Mouse (Mus musculus): ENCODE measurements around the gene Unc5a. TPM values are rescaled to one million over a fixed set of nuclear protein-coding genes. Genes with fewer than 3 reads are reported as not detected.

The Unc5a gene
- 12.3 and 16.2 TPM in 2 replicates for polyA plus RNA-seq (2015; fragmentation: Nextera tagmentation; extraction: Ambion mirVana)

DNA sequence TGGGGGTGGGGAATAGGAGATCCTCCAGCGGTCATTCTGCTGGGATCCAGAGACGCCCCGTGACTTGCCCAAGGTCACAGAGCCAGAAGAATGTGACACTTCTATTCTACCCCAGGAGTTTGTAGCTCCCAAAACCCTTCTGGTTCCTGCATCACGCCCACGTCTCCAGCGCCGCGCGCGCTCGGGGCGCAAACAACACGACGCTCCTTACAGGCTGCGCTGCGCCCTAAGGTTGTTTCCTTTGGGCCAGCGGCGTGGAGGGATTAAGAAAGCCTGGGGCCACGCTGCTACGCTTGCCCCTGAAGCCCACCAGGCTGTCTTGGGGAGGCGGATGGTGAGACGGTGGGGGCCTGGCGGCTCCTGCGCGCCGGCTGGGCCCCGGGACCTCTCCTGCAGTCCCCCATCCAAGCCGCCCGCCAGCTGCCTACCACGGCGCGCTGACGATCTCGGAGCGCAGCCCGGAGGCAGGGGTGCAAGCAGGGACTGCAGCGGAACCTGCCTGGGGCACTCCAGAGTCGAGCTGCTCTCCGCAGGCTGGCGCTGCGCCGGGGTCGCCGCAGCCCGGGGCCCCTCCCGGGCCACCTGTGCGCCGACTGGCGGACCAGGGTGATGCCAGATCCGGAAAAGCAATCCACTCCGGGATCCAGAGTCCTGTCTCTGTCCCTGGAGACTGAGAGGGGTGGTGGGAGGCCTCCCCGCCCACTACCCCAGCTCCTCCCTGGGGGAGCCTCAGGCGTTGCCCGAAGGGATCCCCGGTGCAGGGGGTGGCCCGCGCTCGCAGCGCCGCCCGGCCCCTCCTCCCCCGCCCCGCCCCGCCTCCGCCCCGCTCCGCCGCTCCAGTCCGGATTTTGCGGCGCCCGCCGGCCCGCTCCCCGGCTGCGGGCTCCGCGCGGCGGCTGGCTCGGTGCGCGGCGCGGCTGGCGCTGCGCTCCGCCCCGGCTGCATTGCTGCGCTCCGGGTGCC, at the start of gene Unc5a:
Gene Unc5a, plus strand, starts transcription at position 881 of the 963 bp plus-strand sequence.
- Histone ChIP-seq H3K27ac (ENCODE audit: low read depth, low read length) (peak within 1 kb of the TSS; percentile 87), H3K9me3 (ENCODE audit: control insufficient read depth, low read length) (no peaks in the 10 kb centered on the region), H3K4me3 (ENCODE audit: low read length) (peak within 1 kb of the TSS; percentile 75), H3K4me2 (ENCODE audit: low read length) (peak within 1 kb of the TSS; percentile 94), H3K27me3 (replicated peaks; ENCODE audit: control insufficient read depth, insufficient read depth, low read length) (peaks cover 2% of the 10 kb centered on the region), H3K4me1 (ENCODE audit: control insufficient read depth, insufficient read depth, low read depth, low read length) (peaks cover 42% of the 10 kb centered on the region), H3K9ac (ENCODE audit: low read depth, low read length) (peak within 1 kb of the TSS; percentile 88), H3K36me3 (ENCODE audit: control insufficient read depth, insufficient read depth, low read length) (no peaks in the 10 kb centered on the region)
- ATAC-seq = peak; percentile 76
- under 1% methylated on average over 63 of the region's 91 CpGs for WGBS

DNA sequence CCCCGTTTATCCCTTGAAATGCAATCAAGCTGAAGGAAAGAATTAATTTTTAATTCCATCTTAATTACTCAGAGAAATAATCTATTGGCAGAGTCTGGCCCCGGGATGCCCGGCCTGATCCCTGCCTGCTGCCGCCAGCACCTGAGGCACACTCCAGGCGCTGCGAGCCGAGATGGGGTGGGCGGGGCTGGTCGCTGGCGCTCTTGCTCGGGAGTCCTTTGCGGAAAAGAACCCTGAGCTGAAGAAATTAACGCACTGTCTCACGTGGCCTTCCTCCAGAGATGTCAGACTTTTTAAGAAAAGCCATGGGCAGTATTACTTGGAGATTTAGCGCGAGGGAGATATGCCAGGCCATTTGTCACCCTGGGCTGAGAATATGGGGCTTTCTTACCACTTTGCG, 37.2 kb upstream of the Unc5a start:
- Histone ChIP-seq H3K9ac (ENCODE audit: low read depth, low read length) (peak overlapping the region; percentile 46; the same call in 1 of the 2 replicates), H3K27ac (ENCODE audit: low read depth, low read length) (no peak overlapping the region), H3K4me3 (ENCODE audit: low read length) (peak overlapping the region; percentile 18), H3K27me3 (replicated peaks; ENCODE audit: control insufficient read depth, insufficient read depth, low read length) (0 out of 2 replicates have a peak, but pooled peaks cover 2% of the 10 kb centered on the region), H3K4me2 (ENCODE audit: low read length) (peak overlapping the region; percentile 52), H3K4me1 (ENCODE audit: control insufficient read depth, insufficient read depth, low read depth, low read length) (peaks cover 16% of the 10 kb centered on the region), H3K36me3 (ENCODE audit: control insufficient read depth, insufficient read depth, low read length) (no peaks in the 10 kb centered on the region), H3K9me3 (ENCODE audit: control insufficient read depth, low read length) (no peaks in the 10 kb centered on the region)
- 2% methylated on average over 17 of the region's 17 CpGs for WGBS
- ATAC-seq = 0 out of 2 replicates have a peak, but pooled peaks have one; percentile 63

DNA sequence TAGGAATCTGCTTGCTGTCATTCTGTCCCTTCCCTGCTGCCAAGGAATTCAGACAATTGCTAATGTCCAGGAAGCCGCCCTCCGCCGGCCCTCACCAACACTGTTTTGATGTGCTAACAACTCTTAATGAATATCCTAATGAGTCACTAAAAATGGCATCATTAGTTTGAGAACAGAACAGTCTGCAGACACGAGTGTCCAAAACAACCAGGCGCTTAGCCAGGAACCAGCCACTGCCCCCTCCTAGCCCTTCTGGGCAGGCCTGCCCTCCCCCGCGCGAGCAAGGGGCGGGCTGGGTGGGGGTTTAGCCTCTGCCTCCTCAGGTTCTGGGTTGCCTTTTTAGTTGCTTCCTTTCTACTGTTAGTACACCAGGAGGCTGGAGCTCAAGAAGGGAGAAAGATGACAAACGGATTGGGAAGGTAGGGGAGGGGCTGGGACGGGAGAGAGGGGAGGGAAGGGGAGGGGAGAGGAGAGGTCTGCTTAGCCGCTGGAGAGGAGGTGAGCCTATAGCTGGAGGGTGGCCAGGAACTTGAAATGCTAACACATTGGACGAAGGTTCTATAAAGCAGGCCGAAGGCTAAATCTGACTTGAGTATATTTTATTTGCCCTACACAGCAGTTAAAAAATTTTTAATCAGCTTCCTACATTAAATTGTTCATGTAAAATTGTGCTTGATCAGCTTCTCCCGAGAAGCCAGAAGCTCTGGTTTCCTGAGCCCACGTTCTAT, 36.2 kb upstream of the Unc5a start:
- H3K4me3 ChIP-seq (ENCODE audit: low read length) = no peak overlapping the region
- no peak overlapping the region; the same call in 1 of the 2 replicates for H3K27ac ChIP-seq (ENCODE audit: low read depth, low read length)
- no peaks in the 10 kb centered on the region for H3K36me3 ChIP-seq (ENCODE audit: control insufficient read depth, insufficient read depth, low read length)
- H3K4me1 ChIP-seq (ENCODE audit: control insufficient read depth, insufficient read depth, low read depth, low read length) = peaks cover 16% of the 10 kb centered on the region
- peak overlapping the region; percentile 25; the same call in 1 of the 2 replicates for H3K4me2 ChIP-seq (ENCODE audit: low read length)
- H3K9me3 ChIP-seq (ENCODE audit: control insufficient read depth, low read length) = no peaks in the 10 kb centered on the region
- peak overlapping the region; percentile 27; the same call in 1 of the 2 replicates for H3K9ac ChIP-seq (ENCODE audit: low read depth, low read length)
- H3K27me3 ChIP-seq (replicated peaks; ENCODE audit: control insufficient read depth, insufficient read depth, low read length) = no peaks in the 10 kb centered on the region
- WGBS = 13% methylated on average over 16 of the region's 16 CpGs
- ATAC-seq = peak; percentile 48; the same call in 1 of the 2 replicates

- ATAC-seq = no peak
- Histone ChIP-seq H3K36me3 (ENCODE audit: control insufficient read depth, insufficient read depth, low read length) (no peaks in the 10 kb centered on the region), H3K4me1 (ENCODE audit: control insufficient read depth, insufficient read depth, low read depth, low read length) (peaks cover 16% of the 10 kb centered on the region), H3K27ac (ENCODE audit: low read depth, low read length) (no peak overlapping the region), H3K4me2 (ENCODE audit: low read length) (no peak overlapping the region), H3K27me3 (replicated peaks; ENCODE audit: control insufficient read depth, insufficient read depth, low read length) (no peaks in the 10 kb centered on the region), H3K4me3 (ENCODE audit: low read length) (no peak overlapping the region), H3K9me3 (ENCODE audit: control insufficient read depth, low read length) (no peaks in the 10 kb centered on the region), H3K9ac (ENCODE audit: low read depth, low read length) (no peak overlapping the region)
- WGBS = 76% methylated on average over 5 of the region's 5 CpGs
Measured at GRCm38 (mm10) chr13:54916644-54917043, 32.6 kb upstream of the Unc5a start.

DNA sequence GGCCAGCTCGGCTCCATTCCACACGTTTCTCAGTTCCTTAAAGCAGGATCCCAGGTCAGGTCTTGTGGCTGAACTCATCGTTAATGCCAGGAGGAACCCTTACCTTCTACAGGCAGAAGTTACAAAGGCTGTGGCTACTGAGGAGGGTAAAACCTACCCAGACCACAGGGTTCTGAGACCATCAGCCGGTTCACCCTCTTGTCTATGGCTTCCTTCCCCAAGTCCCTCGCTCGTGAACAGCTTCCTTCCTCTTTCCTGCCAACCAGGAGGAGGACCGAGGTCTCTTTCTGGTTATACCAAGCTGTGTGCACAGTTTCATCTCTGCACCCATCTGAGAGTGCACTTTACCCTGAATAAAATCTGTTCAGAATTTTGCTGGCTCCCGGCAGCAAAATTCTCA, 30.3 kb upstream of the Unc5a start:
- Histone ChIP-seq H3K4me3 (ENCODE audit: low read length) (no peak overlapping the region), H3K4me1 (ENCODE audit: control insufficient read depth, insufficient read depth, low read depth, low read length) (no peaks in the 10 kb centered on the region), H3K36me3 (ENCODE audit: control insufficient read depth, insufficient read depth, low read length) (no peaks in the 10 kb centered on the region), H3K9ac (ENCODE audit: low read depth, low read length) (no peak overlapping the region), H3K27ac (ENCODE audit: low read depth, low read length) (no peak overlapping the region), H3K9me3 (ENCODE audit: control insufficient read depth, low read length) (no peaks in the 10 kb centered on the region), H3K27me3 (replicated peaks; ENCODE audit: control insufficient read depth, insufficient read depth, low read length) (no peaks in the 10 kb centered on the region), H3K4me2 (ENCODE audit: low read length) (no peak overlapping the region)
- ATAC-seq = no peak
- 82% methylated on average over 8 of the region's 8 CpGs for WGBS

DNA sequence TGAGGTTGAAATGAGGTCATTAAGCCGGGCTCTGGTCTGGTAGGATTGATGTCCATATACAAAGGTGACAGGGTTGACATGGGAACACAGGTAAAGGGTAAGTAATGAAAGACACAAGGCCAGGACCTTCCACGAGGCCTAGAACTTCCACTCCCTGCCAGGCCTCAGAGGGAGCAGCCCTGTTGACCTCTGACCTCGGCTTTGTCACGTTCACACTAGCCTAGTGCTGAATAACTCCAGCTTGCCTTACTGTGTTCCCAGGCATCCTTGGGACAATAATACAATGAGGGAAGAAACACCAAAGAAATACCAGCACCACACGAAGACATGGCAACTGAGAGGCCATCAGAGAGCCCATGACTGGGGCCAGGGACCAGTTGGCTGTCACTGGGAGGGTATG, 29.5 kb upstream of the Unc5a start:
- 25% methylated on average over 5 of the region's 5 CpGs for WGBS
- Histone ChIP-seq H3K9ac (ENCODE audit: low read depth, low read length) (no peak overlapping the region), H3K4me3 (ENCODE audit: low read length) (no peak overlapping the region), H3K9me3 (ENCODE audit: control insufficient read depth, low read length) (no peaks in the 10 kb centered on the region), H3K27ac (ENCODE audit: low read depth, low read length) (no peak overlapping the region), H3K4me2 (ENCODE audit: low read length) (no peak overlapping the region), H3K4me1 (ENCODE audit: control insufficient read depth, insufficient read depth, low read depth, low read length) (no peaks in the 10 kb centered on the region), H3K27me3 (replicated peaks; ENCODE audit: control insufficient read depth, insufficient read depth, low read length) (no peaks in the 10 kb centered on the region), H3K36me3 (ENCODE audit: control insufficient read depth, insufficient read depth, low read length) (no peaks in the 10 kb centered on the region)
- no peak for ATAC-seq

- Histone ChIP-seq H3K9ac (ENCODE audit: low read depth, low read length) (no peak overlapping the region), H3K36me3 (ENCODE audit: control insufficient read depth, insufficient read depth, low read length) (no peaks in the 10 kb centered on the region), H3K4me3 (ENCODE audit: low read length) (no peak overlapping the region), H3K4me2 (ENCODE audit: low read length) (no peak overlapping the region), H3K4me1 (ENCODE audit: control insufficient read depth, insufficient read depth, low read depth, low read length) (no peaks in the 10 kb centered on the region), H3K9me3 (ENCODE audit: control insufficient read depth, low read length) (no peaks in the 10 kb centered on the region), H3K27ac (ENCODE audit: low read depth, low read length) (no peak overlapping the region), H3K27me3 (replicated peaks; ENCODE audit: control insufficient read depth, insufficient read depth, low read length) (no peaks in the 10 kb centered on the region)
- no peak for ATAC-seq
- WGBS = 76% methylated on average over 9 of the region's 9 CpGs
Measured at GRCm38 (mm10) chr13:54921700-54922099, 27.5 kb upstream of the Unc5a start.

- H3K4me1 ChIP-seq (ENCODE audit: control insufficient read depth, insufficient read depth, low read depth, low read length) = no peaks in the 10 kb centered on the region
- H3K27me3 ChIP-seq (replicated peaks; ENCODE audit: control insufficient read depth, insufficient read depth, low read length) = no peaks in the 10 kb centered on the region
- no peak overlapping the region for H3K9ac ChIP-seq (ENCODE audit: low read depth, low read length)
- WGBS = 88% methylated on average over 2 of the region's 2 CpGs
- no peaks in the 10 kb centered on the region for H3K36me3 ChIP-seq (ENCODE audit: control insufficient read depth, insufficient read depth, low read length)
- no peak overlapping the region for H3K27ac ChIP-seq (ENCODE audit: low read depth, low read length)
- H3K4me2 ChIP-seq (ENCODE audit: low read length) = no peak overlapping the region
- no peak overlapping the region for H3K4me3 ChIP-seq (ENCODE audit: low read length)
- no peaks in the 10 kb centered on the region for H3K9me3 ChIP-seq (ENCODE audit: control insufficient read depth, low read length)
- ATAC-seq = no peak
Measured at GRCm38 (mm10) chr13:54923705-54924104, 25.5 kb upstream of the Unc5a start.

GRCm38 (mm10) chr13:54925466-54925865, 23.7 kb upstream of the Unc5a start:
- H3K36me3 ChIP-seq (ENCODE audit: control insufficient read depth, insufficient read depth, low read length) = no peaks in the 10 kb centered on the region
- no peak for ATAC-seq
- 55% methylated on average over 8 of the region's 8 CpGs for WGBS
- H3K4me3 ChIP-seq (ENCODE audit: low read length) = no peak overlapping the region
- H3K27me3 ChIP-seq (replicated peaks; ENCODE audit: control insufficient read depth, insufficient read depth, low read length) = no peaks in the 10 kb centered on the region
- no peak overlapping the region for H3K27ac ChIP-seq (ENCODE audit: low read depth, low read length)
- H3K4me2 ChIP-seq (ENCODE audit: low read length) = no peak overlapping the region
- H3K4me1 ChIP-seq (ENCODE audit: control insufficient read depth, insufficient read depth, low read depth, low read length) = no peaks in the 10 kb centered on the region; the same call in 1 of the 2 replicates
- H3K9ac ChIP-seq (ENCODE audit: low read depth, low read length) = no peak overlapping the region
- no peaks in the 10 kb centered on the region for H3K9me3 ChIP-seq (ENCODE audit: control insufficient read depth, low read length)

Data from hindbrain, embryonic 16.5 days (tissue).